Mouse (Mus musculus): ENCODE results near the gene Cd59b. TPM values are rescaled to one million over a fixed set of nuclear protein-coding genes. Genes with fewer than 3 reads are reported as not detected.

The Cd59b gene
- polyA plus RNA-seq, 1 experiment from 2014 or later = 3.0 TPM

Other genes starting within 250 kb of the Cd59b start
- 21.9 and 23.7 TPM in 2 replicates for gene Lmo2, start 111.9 kb upstream of the Cd59b start, polyA plus RNA-seq (2014; fragmentation: Nextera tagmentation; extraction: Ambion mirVana)
- gene Fbxo3, start 42.1 kb upstream of the Cd59b start, polyA plus RNA-seq (2014; fragmentation: Nextera tagmentation; extraction: Ambion mirVana) = 43.5 and 44.9 TPM in 2 replicates
- gene 4931422A03Rik, start 41.5 kb upstream of the Cd59b start, polyA plus RNA-seq (2014; fragmentation: Nextera tagmentation; extraction: Ambion mirVana) = 1.9 and 2.0 TPM in 2 replicates
- gene Gm10912, start 4.0 kb upstream of the Cd59b start, polyA plus RNA-seq (2014; fragmentation: Nextera tagmentation; extraction: Ambion mirVana) = 0.12 TPM in 1 of 2 replicates, not detected in the other
- gene Gm10799, start 1.3 kb upstream of the Cd59b start, polyA plus RNA-seq (2014; fragmentation: Nextera tagmentation; extraction: Ambion mirVana) = not detected in 2 replicates
- 69.0 and 69.7 TPM in 2 replicates for gene Cd59a, start 26.0 kb downstream of the Cd59b start, polyA plus RNA-seq (2014; fragmentation: Nextera tagmentation; extraction: Ambion mirVana)
- gene A930018P22Rik, start 52.9 kb downstream of the Cd59b start, polyA plus RNA-seq (2014; fragmentation: Nextera tagmentation; extraction: Ambion mirVana) = 0.59 TPM in 1 of 2 replicates, not detected in the other

All from heart, embryonic 14.5 days (tissue).